Mouse (Mus musculus) forebrain, embryonic 13.5 days (tissue): ENCODE results near the gene Plscr5. TPM values are rescaled to one million over a fixed set of nuclear protein-coding genes. Genes with fewer than 3 reads are reported as not detected.

Source experiments
- ATAC-seq: fragments of 200-750 bp; cut with Nextera tagmentation; 2 replicates; pipeline ENCODE4 v1.8.0; 2017
- H3K27ac ChIP-seq: fragments of 300-500 bp; sonication (generic); 2 replicates; pipeline ENCODE4 v1.5.1; 2015; ENCODE audit warnings: inconsistent platforms, mild to moderate bottlenecking, moderate library complexity
- H3K27me3 ChIP-seq: fragments of 300-500 bp; sonication (generic); 2 replicates; pipeline ENCODE4 v1.6.1; 2015; ENCODE audit warnings: mild to moderate bottlenecking, inconsistent platforms
- H3K36me3 ChIP-seq: fragments of 300-500 bp; sonication (generic); 2 replicates; pipeline ENCODE4 v1.6.1; 2015; ENCODE audit warnings: mild to moderate bottlenecking, inconsistent platforms; ENCODE audit not compliant: poor library complexity, severe bottlenecking
- H3K4me1 ChIP-seq: fragments of 300-500 bp; sonication (generic); 2 replicates; pipeline ENCODE4 v1.6.1; 2015; ENCODE audit warnings: inconsistent platforms
- H3K4me2 ChIP-seq: fragments of 300-500 bp; sonication (generic); 2 replicates; pipeline ENCODE4 v1.6.1; 2015; ENCODE audit warnings: inconsistent platforms, mild to moderate bottlenecking, moderate library complexity
- H3K4me3 ChIP-seq: fragments of 300-500 bp; sonication (generic); 2 replicates; pipeline ENCODE4 v1.5.1; 2015; ENCODE audit warnings: mild to moderate bottlenecking, inconsistent platforms
- H3K9ac ChIP-seq: fragments of 300-500 bp; sonication (generic); 2 replicates; pipeline ENCODE4 v1.6.1; 2015; ENCODE audit warnings: mild to moderate bottlenecking, inconsistent platforms
- H3K9me3 ChIP-seq: fragments of 300-500 bp; sonication (generic); replicated peaks from 2 replicates; pipeline ENCODE4 v1.6.1; 2016; ENCODE audit warnings: inconsistent platforms
- WGBS: fragments of 180-500 bp; shearing (Covaris S2); methylation state at CpG from one replicate; pipeline ENCODE4 v1.1.7; 2015; 5-methylcytosine and 5-hydroxymethylcytosine counted together
- polyA plus RNA-seq: library from polyadenylated mRNA; unstranded; fragments of >200 nt; fragmentation: Nextera tagmentation; extraction: Ambion mirVana; gene quantifications from 2 replicates; pipeline ENCODE4 v1.2.1, GENCODE M21; 2015

Plscr5 gene
- polyA plus RNA-seq, 1 experiment from 2014 or later = 0.18 TPM

DNA sequence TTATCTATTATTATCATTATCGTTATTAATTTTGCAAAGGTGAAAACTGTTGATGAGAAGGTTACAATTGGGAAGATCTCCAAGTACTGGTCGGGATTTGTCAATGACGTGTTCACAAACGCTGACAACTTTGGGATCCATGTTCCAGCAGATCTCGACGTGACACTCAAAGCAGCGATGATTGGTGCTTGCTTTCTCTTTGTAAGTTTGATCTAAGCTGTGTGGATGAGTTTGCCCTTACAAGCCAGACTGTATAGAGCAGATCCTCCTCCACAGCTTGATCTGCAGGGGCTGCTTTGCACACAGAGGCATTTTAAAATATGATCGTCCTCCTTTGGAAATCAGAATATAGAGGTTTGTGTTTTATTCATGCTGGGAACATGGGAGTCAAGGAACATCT, 15.0 kb downstream of the Plscr5 start:
- 82% methylated on average over 8 of the region's 8 CpGs for WGBS
- Histone ChIP-seq H3K27me3 (no peaks in the 10 kb centered on the region), H3K27ac (no peak overlapping the region), H3K4me2 (no peak overlapping the region), H3K9me3 (no peaks in the 10 kb centered on the region), H3K36me3 (no peaks in the 10 kb centered on the region), H3K9ac (no peak overlapping the region), H3K4me1 (no peaks in the 10 kb centered on the region), H3K4me3 (no peak overlapping the region)
- no peak for ATAC-seq

GRCm38 (mm10) chr9:92209850-92210249, 17.1 kb downstream of the Plscr5 start:
- no peaks in the 10 kb centered on the region for H3K27me3 ChIP-seq
- H3K4me2 ChIP-seq = no peak overlapping the region
- no peak overlapping the region for H3K9ac ChIP-seq
- no peaks in the 10 kb centered on the region for H3K4me1 ChIP-seq
- no peak for ATAC-seq
- no peaks in the 10 kb centered on the region for H3K36me3 ChIP-seq
- no peaks in the 10 kb centered on the region for H3K9me3 ChIP-seq
- H3K4me3 ChIP-seq = no peak overlapping the region
- 54% methylated on average over 3 of the region's 3 CpGs for WGBS
- no peak overlapping the region for H3K27ac ChIP-seq

DNA sequence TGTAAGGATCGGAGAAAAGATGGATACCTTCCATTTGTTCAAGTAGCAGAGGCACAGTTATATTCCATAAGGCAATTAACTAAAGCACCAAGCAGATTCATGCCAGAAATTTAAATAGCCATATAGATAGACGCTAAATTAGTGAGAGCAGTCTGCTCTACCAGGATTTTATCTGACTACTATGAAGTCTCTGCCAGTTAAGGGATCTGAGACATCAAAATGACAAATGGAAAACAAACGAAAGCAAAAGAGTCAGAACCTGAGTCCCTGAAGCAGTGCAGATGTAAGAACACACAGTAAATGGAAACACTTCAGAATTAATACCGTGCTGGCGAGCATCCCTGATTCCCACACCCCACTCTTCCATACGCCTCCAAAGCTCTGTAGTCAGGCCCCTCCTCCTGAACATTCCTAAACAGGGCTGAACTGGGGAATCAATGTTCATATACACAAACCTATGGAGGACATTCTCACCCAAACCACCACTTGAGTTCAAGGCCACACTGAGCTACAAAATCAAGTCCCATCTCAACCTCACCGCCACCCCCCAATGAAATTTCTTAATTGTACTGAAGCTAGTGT, 17.7 kb downstream of the Plscr5 start:
- no peak for ATAC-seq
- H3K36me3 ChIP-seq = no peaks in the 10 kb centered on the region

DNA sequence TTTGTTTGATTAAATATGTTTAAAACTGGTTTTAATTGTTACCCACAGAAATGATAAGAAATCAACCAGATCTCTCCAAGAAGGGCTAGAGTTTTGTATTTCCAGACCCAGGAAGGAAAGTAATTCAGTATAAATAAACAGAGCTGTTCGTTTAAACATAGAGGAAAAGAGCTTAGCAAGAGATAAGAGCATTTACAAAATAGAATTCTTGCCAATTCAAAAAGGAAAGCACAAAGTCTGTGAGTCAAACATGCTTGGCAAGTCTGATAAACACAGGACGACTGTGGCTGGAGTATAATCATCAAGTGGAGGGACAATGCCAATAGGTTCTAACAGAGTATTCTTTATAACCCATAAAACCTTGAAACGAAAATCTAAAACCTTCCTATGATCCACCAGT, 18.3 kb downstream of the Plscr5 start:
- no peak overlapping the region for H3K27ac ChIP-seq
- H3K36me3 ChIP-seq = no peaks in the 10 kb centered on the region
- WGBS = 83% methylated on average over 3 of the region's 3 CpGs
- H3K9ac ChIP-seq = no peak overlapping the region
- no peaks in the 10 kb centered on the region for H3K4me1 ChIP-seq
- no peak overlapping the region for H3K4me3 ChIP-seq
- H3K4me2 ChIP-seq = no peak overlapping the region
- no peaks in the 10 kb centered on the region for H3K9me3 ChIP-seq
- ATAC-seq = no peak
- no peaks in the 10 kb centered on the region for H3K27me3 ChIP-seq

More for the DNA sequence above, 17.7 kb downstream of the Plscr5 start:
- Histone ChIP-seq H3K4me3 (no peak overlapping the region), H3K4me1 (no peaks in the 10 kb centered on the region), H3K9me3 (no peaks in the 10 kb centered on the region), H3K4me2 (no peak overlapping the region), H3K27me3 (no peaks in the 10 kb centered on the region), H3K9ac (no peak overlapping the region), H3K27ac (no peak overlapping the region)
- 67% methylated on average over 7 of the region's 7 CpGs for WGBS

DNA sequence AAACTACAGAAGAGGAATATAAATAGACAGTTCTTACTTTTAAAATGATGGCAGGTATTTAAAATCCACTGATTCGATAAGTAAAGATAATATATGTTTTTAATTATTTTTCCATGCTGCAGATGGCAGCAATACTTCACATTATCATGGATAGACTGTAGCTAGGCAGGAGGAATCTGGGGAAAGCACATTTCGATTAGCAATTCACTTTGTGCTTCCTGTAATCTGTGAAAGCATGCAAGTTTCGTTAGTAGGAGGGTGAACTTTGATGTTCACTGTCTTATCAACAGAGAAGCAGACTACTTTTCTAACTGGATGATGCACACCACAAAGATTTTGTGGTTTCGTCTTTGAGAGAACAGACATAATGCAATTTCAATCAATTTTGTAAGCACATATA, 24.7 kb downstream of the Plscr5 start:
- Histone ChIP-seq H3K27me3 (no peaks in the 10 kb centered on the region), H3K4me3 (no peak overlapping the region), H3K9ac (no peak overlapping the region), H3K9me3 (no peaks in the 10 kb centered on the region), H3K4me1 (no peaks in the 10 kb centered on the region), H3K4me2 (no peak overlapping the region), H3K36me3 (no peaks in the 10 kb centered on the region), H3K27ac (no peak overlapping the region)
- WGBS = 76% methylated on average over 4 of the region's 4 CpGs
- no peak for ATAC-seq

GRCm38 (mm10) chr9:92217896-92218295, 25.2 kb downstream of the Plscr5 start:
- WGBS = 92% methylated on average over 2 of the region's 2 CpGs
- no peaks in the 10 kb centered on the region for H3K27me3 ChIP-seq

GRCm38 (mm10) chr9:92220151-92220550, 27.4 kb downstream of the Plscr5 start:
- Histone ChIP-seq H3K36me3 (no peaks in the 10 kb centered on the region), H3K27ac (no peak overlapping the region), H3K4me1 (no peaks in the 10 kb centered on the region), H3K4me3 (no peak overlapping the region), H3K9me3 (no peaks in the 10 kb centered on the region), H3K27me3 (no peaks in the 10 kb centered on the region), H3K9ac (no peak overlapping the region), H3K4me2 (no peak overlapping the region)
- no peak for ATAC-seq
- 89% methylated on average over 3 of the region's 3 CpGs for WGBS

More at GRCm38 (mm10) chr9:92217896-92218295, 25.2 kb downstream of the Plscr5 start:
- Histone ChIP-seq H3K9ac (no peak overlapping the region), H3K4me2 (no peak overlapping the region), H3K27ac (no peak overlapping the region), H3K4me1 (no peaks in the 10 kb centered on the region), H3K36me3 (no peaks in the 10 kb centered on the region), H3K9me3 (no peaks in the 10 kb centered on the region), H3K4me3 (no peak overlapping the region)
- ATAC-seq = no peak

DNA sequence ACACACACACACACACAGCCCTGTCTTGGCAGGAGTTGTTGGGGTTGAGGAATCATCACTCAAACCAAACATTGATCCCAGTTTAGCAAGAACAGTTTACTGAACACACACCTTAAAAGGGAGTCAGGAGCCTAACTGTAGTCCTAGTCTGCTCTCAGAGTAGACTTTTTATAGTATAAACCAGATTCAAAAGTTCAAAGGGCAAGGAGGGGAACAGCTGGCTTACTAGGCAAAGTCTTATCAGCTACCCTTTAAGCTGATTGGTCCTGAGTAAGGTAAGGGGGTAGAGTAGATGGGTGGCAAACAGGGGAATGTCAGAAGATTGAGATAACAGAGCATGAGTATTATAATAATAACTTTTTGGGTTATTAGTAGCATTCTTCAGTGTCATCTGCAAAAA, 28.7 kb downstream of the Plscr5 start:
- no peaks in the 10 kb centered on the region for H3K9me3 ChIP-seq
- no peaks in the 10 kb centered on the region for H3K27me3 ChIP-seq
- ATAC-seq = no peak
- no peak overlapping the region for H3K27ac ChIP-seq
- no peaks in the 10 kb centered on the region for H3K4me1 ChIP-seq
- no peak overlapping the region for H3K4me2 ChIP-seq
- no peak overlapping the region for H3K4me3 ChIP-seq
- no peaks in the 10 kb centered on the region for H3K36me3 ChIP-seq
- no peak overlapping the region for H3K9ac ChIP-seq

DNA sequence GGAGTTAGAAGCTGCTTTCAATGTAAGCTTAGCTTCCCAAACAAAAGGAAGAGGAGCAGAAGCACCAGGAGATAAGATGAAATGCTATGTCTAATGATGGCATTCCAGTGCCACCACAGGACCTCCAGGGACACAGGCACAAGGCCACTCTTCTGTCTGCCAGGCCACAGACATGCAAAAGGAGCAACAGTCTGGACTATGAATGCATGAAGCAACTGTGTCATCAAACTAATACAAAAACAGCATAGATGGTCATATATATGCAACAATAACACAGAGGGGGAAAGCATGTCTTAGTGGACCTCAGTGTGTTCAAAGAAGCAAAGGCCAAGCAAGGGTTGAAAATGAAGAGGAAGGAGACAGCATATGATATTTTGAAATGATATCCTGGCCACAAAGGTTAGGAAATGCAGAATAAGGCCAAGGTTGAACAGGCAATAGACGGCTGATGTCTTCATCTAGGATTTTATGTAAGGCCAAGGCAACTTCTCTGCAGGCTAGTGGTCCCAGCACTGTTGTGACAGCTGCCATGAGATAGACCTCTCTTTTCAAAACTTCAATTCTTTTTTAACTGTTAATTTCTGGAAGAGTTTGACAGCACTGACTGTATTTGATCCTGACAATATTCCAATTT, 32.0 kb downstream of the Plscr5 start:
- H3K4me2 ChIP-seq = no peak overlapping the region
- H3K36me3 ChIP-seq = no peaks in the 10 kb centered on the region
- H3K4me1 ChIP-seq = no peaks in the 10 kb centered on the region
- H3K9ac ChIP-seq = no peak overlapping the region
- H3K9me3 ChIP-seq = no peaks in the 10 kb centered on the region
- no peak overlapping the region for H3K27ac ChIP-seq
- no peak overlapping the region for H3K4me3 ChIP-seq
- WGBS = 97% methylated on average over 1 of the region's 1 CpGs
- no peak for ATAC-seq
- H3K27me3 ChIP-seq = no peaks in the 10 kb centered on the region

GRCm38 (mm10) chr9:92226127-92226655, 33.5 kb downstream of the Plscr5 start:
- no peaks in the 10 kb centered on the region for H3K27me3 ChIP-seq
- no peak overlapping the region for H3K9ac ChIP-seq
- no peak overlapping the region for H3K27ac ChIP-seq
- no peak for ATAC-seq
- WGBS = 86% methylated on average over 3 of the region's 3 CpGs
- no peaks in the 10 kb centered on the region for H3K9me3 ChIP-seq
- H3K4me1 ChIP-seq = no peaks in the 10 kb centered on the region
- no peak overlapping the region for H3K4me3 ChIP-seq
- H3K4me2 ChIP-seq = no peak overlapping the region
- no peaks in the 10 kb centered on the region for H3K36me3 ChIP-seq

- Histone ChIP-seq H3K27me3 (no peaks in the 10 kb centered on the region), H3K4me3 (no peak overlapping the region), H3K36me3 (no peaks in the 10 kb centered on the region), H3K9me3 (no peaks in the 10 kb centered on the region), H3K4me1 (no peaks in the 10 kb centered on the region), H3K4me2 (no peak overlapping the region), H3K9ac (no peak overlapping the region), H3K27ac (no peak overlapping the region)
- no peak for ATAC-seq
- 87% methylated on average over 3 of the region's 3 CpGs for WGBS
These were observed 34.1 kb downstream of the Plscr5 start for GRCm38 (mm10) chr9:92226795-92227194.

DNA sequence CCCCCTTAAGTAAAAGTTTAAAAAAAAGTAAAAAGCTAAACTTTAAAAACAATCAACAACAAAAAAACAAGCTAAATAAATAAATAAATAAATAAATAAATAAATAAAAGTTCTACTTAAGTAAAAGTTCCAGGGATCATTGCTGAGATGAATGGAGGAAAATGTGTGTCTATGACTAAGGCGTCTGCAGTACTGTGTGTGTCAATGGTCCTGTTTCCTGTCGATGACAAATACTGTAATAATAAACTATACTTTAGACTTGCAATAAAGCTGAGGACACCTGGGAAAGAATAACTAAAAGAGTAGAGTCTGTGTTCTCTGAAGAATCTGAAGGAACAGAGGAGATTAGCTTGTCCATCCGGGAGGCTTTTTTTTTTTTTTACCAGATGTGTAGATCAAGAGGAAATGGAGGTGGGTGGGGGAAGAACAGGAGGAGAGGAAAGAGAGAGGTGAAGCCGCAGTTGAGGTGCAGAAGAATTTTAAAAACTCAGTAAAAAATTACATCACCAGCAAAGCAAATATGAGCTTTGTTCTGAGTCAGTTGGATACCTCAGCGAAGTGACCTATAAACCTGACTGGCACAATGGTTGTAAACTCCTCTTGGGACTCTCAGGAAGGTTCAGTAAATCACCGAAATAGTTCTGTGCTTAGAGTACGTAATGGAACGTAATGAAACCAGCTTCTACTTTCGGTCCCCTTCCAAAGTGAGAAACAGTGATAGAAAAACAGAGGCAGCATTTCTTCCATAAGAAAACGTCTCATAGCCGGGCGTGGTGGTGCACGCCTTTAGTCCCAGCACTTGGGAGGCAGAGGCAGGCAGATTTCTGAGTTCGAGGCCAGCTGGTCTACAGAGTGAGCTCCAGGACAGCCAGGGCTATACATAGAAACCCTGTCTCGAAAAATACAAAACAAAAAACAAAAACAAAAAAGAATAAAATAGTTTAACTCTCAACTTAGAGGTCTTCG, 36.4 kb downstream of the Plscr5 start:
- H3K27ac ChIP-seq = no peak overlapping the region
- H3K4me1 ChIP-seq = no peaks in the 10 kb centered on the region
- no peaks in the 10 kb centered on the region for H3K27me3 ChIP-seq
- H3K9ac ChIP-seq = no peak overlapping the region
- no peak overlapping the region for H3K4me2 ChIP-seq
- H3K9me3 ChIP-seq = no peaks in the 10 kb centered on the region
- H3K4me3 ChIP-seq = no peak overlapping the region
- ATAC-seq = no peak
- H3K36me3 ChIP-seq = no peaks in the 10 kb centered on the region
- 93% methylated on average over 16 of the region's 16 CpGs for WGBS
